Mouse (Mus musculus) heart, embryonic 10.5 days (tissue): ENCODE data around the gene Slc35a1. TPM values are rescaled to one million over a fixed set of nuclear protein-coding genes. Genes with fewer than 3 reads are reported as not detected.

Experiments used
- polyA plus RNA-seq: library from polyadenylated mRNA; unstranded; fragments of >200 nt; fragmentation: Nextera tagmentation; extraction: Ambion mirVana; gene quantifications from 2 replicates; pipeline ENCODE4 v1.2.1, GENCODE M21; 2016

The Slc35a1 gene
- polyA plus RNA-seq, 1 experiment from 2014 or later, result 58.0 TPM

Other genes with a start within 250 kb of the Slc35a1 start
- 45.2 and 68.4 TPM in 2 replicates for gene Akirin2, start 136.5 kb downstream of the Slc35a1 start, polyA plus RNA-seq
- gene Orc3, start 72.5 kb downstream of the Slc35a1 start, polyA plus RNA-seq, result 84.3 and 85.2 TPM in 2 replicates
- gene Rars2, start 72.5 kb downstream of the Slc35a1 start, polyA plus RNA-seq, result 63.1 and 68.0 TPM in 2 replicates
- 0.05 TPM in 1 of 2 replicates, not detected in the other for gene Cfap206, start 42.8 kb upstream of the Slc35a1 start, polyA plus RNA-seq
- not detected in 2 replicates for gene Gm136, start 68.8 kb upstream of the Slc35a1 start, polyA plus RNA-seq
- 39.0 and 47.7 TPM in 2 replicates for gene Smim8, start 91.0 kb upstream of the Slc35a1 start, polyA plus RNA-seq
- gene Zfp292, start 195.5 kb upstream of the Slc35a1 start, polyA plus RNA-seq, result 16.1 and 17.6 TPM in 2 replicates
- not detected in 2 replicates for gene Cga, start 206.3 kb upstream of the Slc35a1 start, polyA plus RNA-seq